8 mouse cellular contexts compared by ENCODE assay signal in genomic region chr11:69369215-69369989, GRCm38 (mm10). TPM values are rescaled to one million over a fixed set of nuclear protein-coding genes. Genes with fewer than 3 reads are reported as not detected.
DNase-seq lines count a peak whose midpoint lies in the region; ATAC-seq and TF ChIP-seq lines count a peak whose summit lies in the region.

Gene Chd3 (minus strand): TSS chr11:69369406.

- peaks cover 2% of the 10 kb centered on the region; the same call in 1 of the 2 replicates for H3K36me3 ChIP-seq in erythroblast, embryonic 14.5 days (ENCODE audit: control insufficient read depth)
- no peaks in the 10 kb centered on the region for H3K36me3 ChIP-seq in C2C12 (ENCODE audit: control insufficient read depth, insufficient read depth)
- no peaks in the 10 kb centered on the region; the same call in 1 of the 2 replicates for H3K36me3 ChIP-seq in embryonic facial prominence, embryonic 11.5 days (replicated peaks; ENCODE audit: control insufficient read depth, insufficient read depth, low read depth, low read length)
- peaks cover 17% of the 10 kb centered on the region for H3K36me3 ChIP-seq in limb, embryonic 14.5 days (ENCODE audit: control insufficient read depth, insufficient read depth, low read length)
- H3K36me3 ChIP-seq in neural tube, embryonic 12.5 days: peaks cover 13% of the 10 kb centered on the region; the same call in 1 of the 2 replicates

- H3K27ac ChIP-seq in embryonic facial prominence, embryonic 11.5 days (replicated peaks; ENCODE audit: low read depth, low read length): peak within 1 kb of the TSS; percentile 99
- H3K27ac ChIP-seq in limb, embryonic 14.5 days (replicated peaks; ENCODE audit: low read depth, low read length): peak within 1 kb of the TSS; percentile 100
- peak within 1 kb of the TSS; percentile 99 for H3K27ac ChIP-seq in neural tube, embryonic 12.5 days

- H3K9ac ChIP-seq in embryonic facial prominence, embryonic 11.5 days (replicated peaks; ENCODE audit: low read length): peak within 1 kb of the TSS; percentile 100
- H3K9ac ChIP-seq in limb, embryonic 14.5 days (ENCODE audit: low read depth, low read length, severe bottlenecking): peak within 1 kb of the TSS; percentile 100
- peak within 1 kb of the TSS; percentile 99 for H3K9ac ChIP-seq in neural tube, embryonic 12.5 days

- peak within 1 kb of the TSS; percentile 67 for H3K4me3 ChIP-seq in erythroblast, embryonic 14.5 days (replicated peaks)
- peak within 1 kb of the TSS; percentile 64 for H3K4me3 ChIP-seq in C2C12 (ENCODE audit: insufficient read depth, poor library complexity, severe bottlenecking)
- H3K4me3 ChIP-seq in embryonic facial prominence, embryonic 11.5 days (ENCODE audit: low read depth, low read length): peak within 1 kb of the TSS; percentile 99
- H3K4me3 ChIP-seq in limb, embryonic 14.5 days (replicated peaks; ENCODE audit: low read length): peak within 1 kb of the TSS; percentile 94
- H3K4me3 ChIP-seq in neural tube, embryonic 12.5 days: peak within 1 kb of the TSS; percentile 99

- H3K4me1 ChIP-seq in erythroblast, embryonic 14.5 days (ENCODE audit: control insufficient read depth): peaks cover 76% of the 10 kb centered on the region
- H3K4me1 ChIP-seq in embryonic facial prominence, embryonic 11.5 days (ENCODE audit: control insufficient read depth, insufficient read depth, low read length): peaks cover 12% of the 10 kb centered on the region
- H3K4me1 ChIP-seq in limb, embryonic 14.5 days (ENCODE audit: control insufficient read depth, insufficient read depth, low read length): peaks cover 39% of the 10 kb centered on the region
- H3K4me1 ChIP-seq in neural tube, embryonic 12.5 days: peaks cover 53% of the 10 kb centered on the region

- H3K79me3 ChIP-seq in C2C12 (ENCODE audit: low read depth): peaks cover 9% of the 10 kb centered on the region

- no peak for ATAC-seq in erythroblast, adult 5-6 weeks (replicated peaks; ENCODE audit: low FRiP score, poor library complexity, severe bottlenecking)
- no peak for ATAC-seq in embryonic facial prominence, embryonic 11.5 days (replicated peaks; ENCODE audit: insufficient number of reproducible peaks, low FRiP score, low TSS enrichment, low read depth)
- no peak for ATAC-seq in limb, embryonic 14.5 days (ENCODE audit: low FRiP score, low read depth)
- no peak for ATAC-seq in neural tube, embryonic 12.5 days (ENCODE audit: low FRiP score, low read depth)
- ATAC-seq in frontal cortex, adult (ENCODE audit: low TSS enrichment): no peak

- H3ac ChIP-seq in C2C12 (ENCODE audit: control insufficient read depth, insufficient read length, low read depth): peak within 1 kb of the TSS; percentile 64

- peaks cover 31% of the 10 kb centered on the region for H3K79me2 ChIP-seq in C2C12 (ENCODE audit: control insufficient read depth, insufficient read depth)

- H3K27me3 ChIP-seq in erythroblast, embryonic 14.5 days (ENCODE audit: control insufficient read depth): peaks cover 81% of the 10 kb centered on the region
- no peaks in the 10 kb centered on the region for H3K27me3 ChIP-seq in C2C12 (ENCODE audit: control insufficient read depth, insufficient read depth, insufficient read length)
- no peaks in the 10 kb centered on the region for H3K27me3 ChIP-seq in embryonic facial prominence, embryonic 11.5 days (ENCODE audit: control insufficient read depth, insufficient read depth, low read length)
- H3K27me3 ChIP-seq in limb, embryonic 14.5 days (ENCODE audit: control insufficient read depth, insufficient read depth, low read length): no peaks in the 10 kb centered on the region
- no peaks in the 10 kb centered on the region for H3K27me3 ChIP-seq in neural tube, embryonic 12.5 days (replicated peaks)

- intact Hi-C loops in heart, postnatal 36 days (cut with DNase I): loop anchor here (2.0 kb wide), 1 partner anchor 43 kb away; the partner anchor contains the start of gene Kcnab3

- no peak for TF ChIP-seq POLR2A in limb, embryonic 14.5 days (IDR thresholded peaks at IDR 0.05; ENCODE audit: borderline replicate concordance, extremely low read depth, insufficient read depth, insufficient read length)

- WGBS in embryonic facial prominence, embryonic 11.5 days: 10% methylated on average over 6 of the region's 34 CpGs
- under 1% methylated on average over 14 of the region's 34 CpGs for WGBS in limb, embryonic 14.5 days
- 2% methylated on average over 25 of the region's 34 CpGs for WGBS in neural tube, embryonic 12.5 days

- peak within 1 kb of the TSS; percentile 90 for H3K4me2 ChIP-seq in embryonic facial prominence, embryonic 11.5 days (ENCODE audit: low read depth, low read length)
- H3K4me2 ChIP-seq in limb, embryonic 14.5 days (replicated peaks; ENCODE audit: low read depth, low read length, severe bottlenecking): peak within 1 kb of the TSS; percentile 94
- H3K4me2 ChIP-seq in neural tube, embryonic 12.5 days (replicated peaks): peak within 1 kb of the TSS; percentile 90

- no peak for TF ChIP-seq CTCF in C2C12 (IDR thresholded peaks at IDR 0.05; ENCODE audit: control insufficient read depth, insufficient read depth, insufficient read length)

- peak; percentile 34 for DNase-seq in embryonic facial prominence, embryonic 11.5 days (ENCODE audit: low spot score)
- no peak for DNase-seq in heart, postnatal 36 days
- DNase-seq in limb, embryonic 14.5 days (ENCODE audit: low spot score): peak; percentile 8

- H3K9me3 ChIP-seq in erythroblast, embryonic 14.5 days (ENCODE audit: control insufficient read depth, low read length): peaks cover 7% of the 10 kb centered on the region; the same call in 1 of the 2 replicates
- H3K9me3 ChIP-seq in embryonic facial prominence, embryonic 11.5 days (replicated peaks; ENCODE audit: control insufficient read depth, low read length): no peaks in the 10 kb centered on the region
- H3K9me3 ChIP-seq in limb, embryonic 14.5 days (ENCODE audit: control insufficient read depth, low read length): no peaks in the 10 kb centered on the region
- no peaks in the 10 kb centered on the region for H3K9me3 ChIP-seq in neural tube, embryonic 12.5 days

TF ChIP-seq in C2C12, 6 proteins besides CTCF, POLR2A, EP300 and RAD21:
- TF ChIP-seq CEBPB (IDR thresholded peaks at IDR 0.05; ENCODE audit: low read depth) (no peak), MYOD1 (IDR thresholded peaks at IDR 0.05; ENCODE audit: control insufficient read depth, insufficient read length, low read depth) (no peak), USF1 (IDR thresholded peaks at IDR 0.05; ENCODE audit: low read depth) (no peak), MYOG (IDR thresholded peaks at IDR 0.05; ENCODE audit: control insufficient read depth, extremely low read depth, insufficient read length) (no peak), MAX (IDR thresholded peaks at IDR 0.05) (no peak), FOSL1 (IDR thresholded peaks at IDR 0.05; ENCODE audit: insufficient read depth, low read length, poor library complexity, severe bottlenecking) (no peak)

RNA-seq across cellular contexts. Expression of gene Chd3, which starts in this region (rescaled TPM):
- polyA plus RNA-seq in erythroblast, embryonic 14.5 days (2012): 1.1 and 1.8 TPM in 2 replicates
- 7.9 and 9.8 TPM in 2 replicates for total RNA-seq in erythroblast, adult 5-6 weeks (2015; ENCODE audit: low replicate concordance)
- total RNA-seq in erythroblast, adult 5-6 weeks (2017; ENCODE audit: low replicate concordance): 16.8 and 18.5 TPM in 2 replicates
- polyA plus RNA-seq in C2C12 (2012; fragmentation: generic; extraction: Trizol): 100 TPM
- 48.0 and 52.1 TPM in 2 replicates for polyA plus RNA-seq in embryonic facial prominence, embryonic 11.5 days (2014; fragmentation: Nextera tagmentation; extraction: Ambion mirVana)
- 10 to 100 TPM; 21.8 to 22.8 TPM for total RNA-seq in heart, postnatal 36 days (2021)
- 425 and 497 TPM in 2 replicates for polyA plus RNA-seq in limb, embryonic 14.5 days (2012; rRNA removed)
- polyA plus RNA-seq in limb, embryonic 14.5 days (2014; fragmentation: Nextera tagmentation; extraction: Ambion mirVana): 97.8 and 113 TPM in 2 replicates
- 87.1 and 93.0 TPM in 2 replicates for polyA plus RNA-seq in neural tube, embryonic 12.5 days (2016; fragmentation: Nextera tagmentation; extraction: Ambion mirVana)

Comparison
In these comparisons a context has a peak if more than half of its experiments do, and no peak if none do; other contexts are left out.
1. RNA of gene Chd3 (polyA plus RNA-seq): 97.8 to 497 TPM in limb, embryonic 14.5 days, 100 TPM in C2C12 (single experiment), 87.1 to 93.0 TPM in neural tube, embryonic 12.5 days and 48.0 to 52.1 TPM in embryonic facial prominence, embryonic 11.5 days; 1.1 to 1.8 TPM in erythroblast, embryonic 14.5 days; every median in the first group is over 10 times any median in the second.
2. DNase-seq: peak in embryonic facial prominence, embryonic 11.5 days (single experiment) and limb, embryonic 14.5 days (single experiment); none in heart, postnatal 36 days (0 of 2).
3. Peak in every context shown above with its lines, with median percentiles within 50 percentile points of each other: H3K4me3 ChIP-seq, H3K27ac ChIP-seq, H3K4me2 ChIP-seq and H3K9ac ChIP-seq.